Mouse (Mus musculus) liver, embryonic 12.5 days (tissue): ENCODE measurements around the gene Gse1. TPM values are rescaled to one million over a fixed set of nuclear protein-coding genes. Genes with fewer than 3 reads are reported as not detected.

ENCODE experiments used
- microRNA-seq: library from miRNA; unstranded; fragments of <30 nt; microRNA quantifications from one replicate; pipeline ENCODE4, GENCODE M21; 2017
- polyA plus RNA-seq: library from polyadenylated mRNA; unstranded; fragments of >200 nt; fragmentation: Nextera tagmentation; extraction: Ambion mirVana; gene quantifications from 2 replicates; pipeline ENCODE4 v1.2.1, GENCODE M21; 2016

The Gse1 gene
- polyA plus RNA-seq, 1 experiment from 2014 or later, result 15.9 TPM

Small RNA genes lying within 50 kb of the gene (microRNA-seq; reads per million reads assigned to microRNA genes)
- not detected for gene Gm22715
- gene Mir7687, result 2.5 reads per million

Other genes with a start within 250 kb of the Gse1 start
- 1.7 and 2.1 TPM in 2 replicates for gene Crispld2, start 236.0 kb upstream of the Gse1 start, polyA plus RNA-seq
- 26.0 and 26.1 TPM in 2 replicates for gene Zdhhc7, start 127.0 kb upstream of the Gse1 start, polyA plus RNA-seq
- 1.8 and 2.5 TPM in 2 replicates for gene 6430548M08Rik, start 114.3 kb upstream of the Gse1 start, polyA plus RNA-seq
- gene Fam92b, start 51.0 kb upstream of the Gse1 start, polyA plus RNA-seq, result not detected in 2 replicates